Mouse (Mus musculus): Measurements from ENCODE around the gene Rcc1. TPM values are rescaled to one million over a fixed set of nuclear protein-coding genes. Genes with fewer than 3 reads are reported as not detected.

Rcc1 gene
- polyA plus RNA-seq (2015; fragmentation: Nextera tagmentation; extraction: Ambion mirVana) = 53.3 and 55.1 TPM in 2 replicates

DNA sequence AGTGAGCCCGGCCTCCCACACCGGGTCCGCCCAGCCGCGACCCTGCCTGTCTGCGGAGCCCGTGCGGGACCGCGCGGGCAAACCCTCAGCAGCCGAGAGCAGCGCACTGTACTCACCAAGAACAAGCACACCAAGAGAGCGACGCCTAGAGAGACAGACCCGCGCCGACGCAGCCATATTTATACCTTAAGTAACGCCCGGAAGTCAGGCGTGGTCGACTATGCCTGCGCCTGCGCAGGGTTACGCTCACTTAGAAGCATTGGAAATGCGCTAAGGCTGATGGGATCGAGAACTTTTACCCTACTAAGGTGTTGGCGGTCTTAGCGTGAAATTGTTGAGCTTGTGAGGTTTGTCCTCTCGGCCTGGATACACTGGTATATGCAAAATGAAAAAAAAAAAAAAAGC is at the start of gene Rcc1:
Rcc1 (minus strand) TSS at position 125 of the 405 bp plus-strand sequence.
- Histone ChIP-seq H3K4me3 (peak within 1 kb of the TSS; percentile 92), H3K4me2 (replicated peaks) (peak within 1 kb of the TSS; percentile 94), H3K4me1 (peaks cover 18% of the 10 kb centered on the region), H3K27ac (replicated peaks) (peak within 1 kb of the TSS; percentile 92), H3K27me3 (no peaks in the 10 kb centered on the region), H3K9ac (replicated peaks) (peak within 1 kb of the TSS; percentile 94), H3K36me3 (peaks cover 13% of the 10 kb centered on the region; the same call in 1 of the 2 replicates), H3K9me3 (no peaks in the 10 kb centered on the region)
- peak; percentile 96 for ATAC-seq (replicated peaks)
- under 1% methylated on average over 31 of the region's 31 CpGs for WGBS

DNA sequence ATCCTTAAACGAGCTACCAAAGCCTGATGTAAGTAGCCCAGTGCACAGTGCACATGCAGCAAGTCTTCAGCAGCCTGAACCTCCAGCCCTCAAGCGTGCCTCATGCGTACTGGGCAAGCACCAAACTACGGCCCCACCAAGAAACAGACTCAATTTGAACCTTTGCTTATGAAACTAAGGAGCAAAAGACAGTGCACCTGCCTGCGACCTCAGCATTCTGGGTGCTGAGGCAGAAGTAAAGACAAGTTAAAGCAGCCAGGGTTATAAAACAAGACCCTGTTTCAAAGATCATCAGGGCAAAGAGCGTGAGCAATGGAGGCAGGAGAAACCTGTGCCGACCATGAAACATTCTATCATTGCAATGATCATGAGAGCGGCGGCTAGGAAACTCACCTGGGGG is 47.6 kb upstream of the Rcc1 start:
- Histone ChIP-seq H3K4me3 (no peak overlapping the region), H3K27ac (replicated peaks) (no peak overlapping the region), H3K27me3 (no peaks in the 10 kb centered on the region), H3K9me3 (no peaks in the 10 kb centered on the region), H3K36me3 (no peaks in the 10 kb centered on the region), H3K4me2 (replicated peaks) (no peak overlapping the region), H3K4me1 (peaks cover 14% of the 10 kb centered on the region), H3K9ac (replicated peaks) (no peak overlapping the region)
- WGBS = 92% methylated on average over 9 of the region's 9 CpGs
- ATAC-seq (replicated peaks) = no peak

DNA sequence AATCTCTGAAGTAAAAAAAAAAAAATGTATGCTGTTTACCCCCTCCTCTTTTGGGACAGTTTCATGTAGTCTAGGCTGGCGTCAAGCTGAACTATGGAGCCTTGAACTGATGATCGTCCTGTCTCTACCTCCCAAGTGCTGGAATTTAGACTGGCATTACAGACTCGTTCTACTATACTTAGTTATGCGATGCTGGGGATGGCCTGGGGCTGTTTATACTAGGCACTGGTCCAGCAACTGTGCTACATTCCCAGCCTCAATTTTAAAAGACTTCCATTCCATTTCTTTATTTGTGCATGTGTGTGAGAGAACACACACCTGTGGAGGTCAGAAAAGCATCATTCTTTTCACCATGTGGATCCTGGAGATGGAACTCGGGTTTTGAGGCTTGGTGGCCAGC is 45.5 kb upstream of the Rcc1 start:
- Histone ChIP-seq H3K9me3 (no peaks in the 10 kb centered on the region), H3K9ac (replicated peaks) (no peak overlapping the region), H3K36me3 (no peaks in the 10 kb centered on the region), H3K4me2 (replicated peaks) (no peak overlapping the region), H3K27me3 (no peaks in the 10 kb centered on the region), H3K4me1 (peaks cover 14% of the 10 kb centered on the region), H3K4me3 (no peak overlapping the region), H3K27ac (replicated peaks) (no peak overlapping the region)
- ATAC-seq (replicated peaks) = no peak
- 72% methylated on average over 5 of the region's 5 CpGs for WGBS

DNA sequence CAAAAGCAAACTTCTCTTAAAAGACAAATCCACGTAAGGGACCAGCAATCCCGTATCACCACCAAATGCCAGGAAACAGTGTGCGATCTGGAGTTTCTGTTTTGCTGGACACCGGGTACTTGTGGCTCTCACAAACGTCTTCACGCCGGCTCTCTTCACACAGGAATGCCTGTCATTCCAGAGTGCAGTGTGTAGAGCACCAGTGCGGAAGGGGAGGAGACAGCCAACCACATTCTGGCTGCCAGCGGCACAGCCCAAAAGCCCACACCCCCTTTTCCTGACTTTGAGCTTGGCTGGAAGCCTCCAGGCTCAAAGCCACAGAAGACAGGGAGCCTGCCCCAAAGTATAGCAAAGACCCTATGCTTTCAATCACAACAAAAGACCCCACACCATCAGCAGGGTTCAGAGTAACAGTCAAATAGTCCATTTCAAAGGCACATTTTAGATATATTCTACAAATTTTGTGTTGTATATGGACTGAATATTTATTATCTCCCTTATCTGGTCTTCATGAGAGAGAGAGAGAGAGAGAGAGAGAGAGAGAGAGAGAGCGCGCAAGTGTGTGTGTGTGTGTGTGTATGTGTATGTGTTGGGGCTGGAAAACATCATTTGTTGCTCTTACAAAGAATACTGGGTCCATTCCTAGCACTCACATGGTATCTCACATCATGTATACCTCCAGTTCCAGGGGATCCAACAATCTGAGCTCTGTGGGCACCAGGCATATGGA is 44.8 kb upstream of the Rcc1 start:
- no peaks in the 10 kb centered on the region for H3K27me3 ChIP-seq
- no peak overlapping the region; the same call in 1 of the 2 replicates for H3K4me3 ChIP-seq
- no peak overlapping the region for H3K27ac ChIP-seq (replicated peaks)
- peaks cover 14% of the 10 kb centered on the region for H3K4me1 ChIP-seq
- no peaks in the 10 kb centered on the region for H3K9me3 ChIP-seq
- H3K9ac ChIP-seq (replicated peaks) = no peak overlapping the region
- WGBS = 46% methylated on average over 11 of the region's 11 CpGs
- ATAC-seq (replicated peaks) = no peak
- peak overlapping the region; percentile 19; the same call in 1 of the 2 replicates for H3K4me2 ChIP-seq (replicated peaks)
- H3K36me3 ChIP-seq = no peaks in the 10 kb centered on the region

DNA sequence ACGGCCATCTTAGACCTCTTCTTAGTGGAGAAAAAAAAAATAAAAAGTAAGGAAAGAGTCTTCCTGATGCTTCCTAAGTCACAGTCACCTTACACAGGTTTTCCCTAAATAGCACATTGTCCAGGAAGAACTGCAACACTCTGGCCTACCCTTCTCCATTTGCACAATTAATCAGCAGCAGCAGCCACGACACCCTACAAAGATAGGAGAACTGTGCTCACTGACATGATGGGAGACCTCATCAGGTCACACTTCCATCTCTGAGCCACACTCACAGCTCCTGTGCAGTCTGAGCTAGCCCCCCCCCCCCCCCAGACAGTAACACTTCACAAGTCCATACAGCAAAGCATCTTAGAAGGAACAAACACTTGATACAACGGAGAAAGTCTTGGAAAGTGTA is 43.7 kb upstream of the Rcc1 start:
- 91% methylated on average over 3 of the region's 3 CpGs for WGBS
- H3K27ac ChIP-seq (replicated peaks) = no peak overlapping the region
- H3K4me1 ChIP-seq = peaks cover 14% of the 10 kb centered on the region
- no peaks in the 10 kb centered on the region for H3K9me3 ChIP-seq
- H3K36me3 ChIP-seq = no peaks in the 10 kb centered on the region
- H3K4me3 ChIP-seq = no peak overlapping the region
- no peak overlapping the region for H3K9ac ChIP-seq (replicated peaks)
- no peaks in the 10 kb centered on the region for H3K27me3 ChIP-seq
- ATAC-seq (replicated peaks) = no peak
- H3K4me2 ChIP-seq (replicated peaks) = no peak overlapping the region

DNA sequence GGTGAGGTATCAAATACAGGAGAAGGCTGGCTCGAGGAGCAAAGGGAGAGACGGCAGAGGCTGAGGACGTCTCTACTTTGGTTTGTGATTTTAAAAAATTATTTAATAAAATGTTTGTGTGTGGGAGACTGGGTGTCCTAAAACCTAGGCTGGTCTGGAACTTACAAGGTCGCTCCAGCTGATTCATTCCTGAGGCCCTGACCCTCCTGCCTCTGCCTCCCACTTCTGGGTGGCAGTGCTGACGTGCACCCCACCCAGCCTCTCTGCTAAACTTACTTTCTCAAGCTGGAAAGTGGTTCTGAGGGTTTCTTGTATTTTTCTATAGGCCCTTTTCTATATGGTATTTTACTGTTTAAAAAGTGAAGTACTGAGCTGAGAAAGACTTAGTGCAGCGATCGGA is 42.8 kb upstream of the Rcc1 start:
- Histone ChIP-seq H3K27me3 (no peaks in the 10 kb centered on the region), H3K36me3 (no peaks in the 10 kb centered on the region), H3K9ac (replicated peaks) (no peak overlapping the region), H3K4me3 (no peak overlapping the region), H3K4me2 (replicated peaks) (no peak overlapping the region), H3K4me1 (peaks cover 14% of the 10 kb centered on the region), H3K9me3 (no peaks in the 10 kb centered on the region), H3K27ac (replicated peaks) (no peak overlapping the region)
- 96% methylated on average over 7 of the region's 7 CpGs for WGBS
- no peak for ATAC-seq (replicated peaks)

DNA sequence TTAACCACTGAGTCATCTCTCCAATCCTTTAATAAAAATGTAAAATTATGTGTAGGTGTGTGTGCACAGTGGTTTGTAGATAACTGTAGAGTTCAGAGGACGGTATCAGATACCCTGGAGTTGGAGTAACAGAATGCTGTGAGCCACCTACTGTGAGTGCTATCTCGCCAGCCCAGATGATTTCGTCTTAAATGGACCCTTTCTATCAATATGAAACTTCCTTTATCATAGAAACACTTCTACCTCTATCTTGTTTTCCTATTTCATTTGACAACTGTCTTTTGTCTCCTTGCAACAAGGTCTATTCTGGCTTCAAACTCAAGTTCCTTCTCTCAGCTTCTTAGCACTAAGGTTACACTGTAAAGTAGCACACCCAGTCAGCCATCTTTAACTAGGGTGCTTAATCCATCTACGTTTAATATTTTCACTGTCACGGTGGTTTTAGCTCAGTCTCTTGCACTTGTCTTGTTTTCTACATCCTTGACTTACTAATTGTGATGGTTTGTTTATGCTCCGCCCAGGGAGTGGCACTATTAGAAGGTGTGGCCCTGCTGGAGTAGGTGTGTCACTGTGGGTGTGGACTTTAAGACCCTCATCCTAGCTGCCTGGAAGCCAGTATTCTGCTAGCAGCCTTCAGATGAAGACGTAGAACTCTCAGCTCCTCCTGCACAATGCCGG is 37.8 kb upstream of the Rcc1 start:
- no peaks in the 10 kb centered on the region for H3K27me3 ChIP-seq
- no peak overlapping the region for H3K4me2 ChIP-seq (replicated peaks)
- ATAC-seq (replicated peaks) = no peak
- WGBS = 91% methylated on average over 8 of the region's 8 CpGs
- H3K36me3 ChIP-seq = no peaks in the 10 kb centered on the region
- H3K4me3 ChIP-seq = no peak overlapping the region
- no peaks in the 10 kb centered on the region for H3K4me1 ChIP-seq
- H3K9ac ChIP-seq (replicated peaks) = no peak overlapping the region
- no peak overlapping the region for H3K27ac ChIP-seq (replicated peaks)
- H3K9me3 ChIP-seq = no peaks in the 10 kb centered on the region

DNA sequence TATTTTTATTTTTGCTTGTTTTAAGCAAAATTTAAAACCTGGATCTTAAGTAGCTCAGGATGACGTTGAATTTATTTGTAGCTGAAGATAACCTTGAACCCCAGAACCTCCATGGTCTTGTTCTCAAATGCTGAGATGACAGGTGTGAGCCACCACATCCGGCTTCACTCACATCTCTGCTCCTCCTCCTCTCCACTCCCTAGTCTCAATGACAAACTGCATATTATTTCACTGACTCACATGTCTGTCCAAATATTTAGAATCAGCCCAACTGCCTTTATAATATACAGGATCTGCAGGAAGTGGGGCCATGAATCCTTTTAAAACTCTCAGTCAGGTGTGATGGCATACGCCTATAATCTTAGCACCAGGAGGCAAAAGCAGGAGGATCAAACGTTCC is 35.9 kb upstream of the Rcc1 start:
- 88% methylated on average over 4 of the region's 4 CpGs for WGBS
- H3K27me3 ChIP-seq = no peaks in the 10 kb centered on the region

DNA sequence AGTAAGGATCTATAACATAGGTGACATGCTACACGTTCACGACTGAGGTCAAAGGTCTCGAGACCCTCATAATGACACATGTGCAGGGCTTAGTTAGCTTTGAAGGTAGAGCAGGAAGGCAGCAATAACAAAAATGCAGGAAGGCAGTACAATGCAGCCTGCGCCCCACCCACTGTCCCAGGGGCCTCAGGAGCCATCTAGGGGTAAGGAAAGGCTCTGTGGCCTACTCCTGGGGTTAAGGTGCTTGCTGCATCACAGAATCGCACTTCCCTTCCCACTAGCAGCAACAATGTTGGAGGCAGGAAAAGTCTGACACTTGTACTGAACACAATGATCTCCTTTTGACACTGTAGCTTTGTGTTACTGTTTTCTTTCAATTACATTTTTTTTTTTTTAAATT is 34.2 kb upstream of the Rcc1 start:
- Histone ChIP-seq H3K27me3 (no peaks in the 10 kb centered on the region), H3K36me3 (0 out of 2 replicates have a peak, but pooled peaks cover 6% of the 10 kb centered on the region), H3K4me1 (no peaks in the 10 kb centered on the region), H3K4me2 (replicated peaks) (no peak overlapping the region), H3K9me3 (no peaks in the 10 kb centered on the region), H3K9ac (replicated peaks) (no peak overlapping the region), H3K27ac (replicated peaks) (no peak overlapping the region), H3K4me3 (no peak overlapping the region)
- no peak for ATAC-seq (replicated peaks)
- WGBS = 86% methylated on average over 5 of the region's 5 CpGs

More for the DNA sequence above, 35.9 kb upstream of the Rcc1 start:
- Histone ChIP-seq H3K36me3 (0 out of 2 replicates have a peak, but pooled peaks cover 6% of the 10 kb centered on the region), H3K4me1 (no peaks in the 10 kb centered on the region), H3K9me3 (no peaks in the 10 kb centered on the region), H3K4me3 (no peak overlapping the region), H3K4me2 (replicated peaks) (no peak overlapping the region), H3K27ac (replicated peaks) (no peak overlapping the region), H3K9ac (replicated peaks) (no peak overlapping the region)
- ATAC-seq (replicated peaks) = no peak

DNA sequence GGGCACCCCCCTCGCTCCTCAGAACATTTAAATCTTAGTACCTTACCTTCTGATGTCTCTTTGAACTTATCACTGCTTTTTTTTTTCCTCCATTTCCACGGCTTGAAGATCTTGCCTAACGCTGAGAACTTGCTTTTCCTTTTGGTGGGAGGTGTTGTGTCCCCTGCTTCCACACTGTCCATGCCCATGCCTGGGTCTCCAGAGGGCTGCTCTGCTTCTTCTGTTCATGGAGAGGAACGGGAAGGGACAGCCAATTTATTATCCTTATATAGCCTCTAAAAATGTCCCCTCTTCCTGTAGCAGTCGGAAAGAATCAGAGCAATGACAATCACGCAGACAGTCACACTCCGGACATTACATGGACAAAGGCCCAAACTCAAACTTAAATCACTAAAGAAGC is 33.4 kb upstream of the Rcc1 start:
- no peaks in the 10 kb centered on the region for H3K4me1 ChIP-seq
- no peak for ATAC-seq (replicated peaks)

DNA sequence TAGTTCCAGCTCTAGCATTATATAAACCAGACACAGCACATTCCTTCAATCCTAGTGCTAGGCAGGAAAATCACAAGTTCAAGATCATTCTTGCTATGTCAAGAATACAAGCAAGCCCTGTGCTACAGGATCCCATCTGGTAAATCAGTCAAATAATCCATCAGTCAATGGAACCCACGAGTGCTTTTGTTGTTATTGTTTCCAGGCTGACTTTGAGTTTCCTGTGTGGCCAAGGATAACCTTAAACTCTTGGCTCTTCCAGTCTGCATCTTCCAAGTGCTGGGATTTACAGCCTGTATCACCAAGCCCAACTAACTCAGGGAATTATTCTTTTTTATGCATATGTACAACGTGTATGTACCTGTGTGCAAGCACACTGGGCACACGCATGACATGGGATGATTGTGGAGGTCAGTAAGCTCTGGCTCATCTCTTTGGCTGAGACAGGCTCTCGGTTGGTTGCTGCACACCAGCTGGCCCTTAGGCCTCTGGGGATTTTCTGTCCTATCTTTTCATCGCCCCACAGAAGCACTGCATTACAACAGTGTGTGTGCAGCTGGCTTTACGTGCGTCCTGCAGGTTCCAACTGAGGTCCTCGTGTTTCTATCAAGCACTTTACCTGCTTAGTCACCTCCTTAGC is 32.5 kb upstream of the Rcc1 start:
- WGBS = 90% methylated on average over 8 of the region's 8 CpGs
- no peak overlapping the region for H3K27ac ChIP-seq (replicated peaks)
- no peak for ATAC-seq (replicated peaks)

More for the DNA sequence above, 33.4 kb upstream of the Rcc1 start:
- Histone ChIP-seq H3K27ac (replicated peaks) (no peak overlapping the region), H3K27me3 (no peaks in the 10 kb centered on the region), H3K9ac (replicated peaks) (no peak overlapping the region), H3K4me3 (no peak overlapping the region), H3K36me3 (0 out of 2 replicates have a peak, but pooled peaks cover 6% of the 10 kb centered on the region), H3K9me3 (no peaks in the 10 kb centered on the region), H3K4me2 (replicated peaks) (no peak overlapping the region)
- WGBS = 91% methylated on average over 7 of the region's 7 CpGs

DNA sequence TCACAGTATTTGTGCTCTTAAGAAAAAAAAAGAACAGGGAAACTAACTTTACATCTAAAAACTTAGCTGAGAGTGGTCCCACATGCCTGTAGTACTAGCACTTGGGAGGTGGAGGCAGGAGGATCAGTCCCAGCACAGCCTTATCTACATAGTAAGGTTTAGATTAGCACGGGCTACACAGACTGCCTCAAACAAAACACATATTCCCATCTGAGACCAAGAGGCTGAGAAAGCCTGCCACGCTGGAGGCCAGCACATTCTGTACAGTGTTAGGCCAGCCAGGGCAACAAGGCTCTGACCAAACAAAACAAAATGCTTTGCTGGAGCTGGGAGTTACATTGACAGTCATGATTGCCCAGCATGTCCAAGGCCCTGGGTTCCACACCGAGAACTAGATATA is 30.1 kb upstream of the Rcc1 start:
- Histone ChIP-seq H3K4me1 (no peaks in the 10 kb centered on the region), H3K9me3 (no peaks in the 10 kb centered on the region), H3K27me3 (no peaks in the 10 kb centered on the region), H3K36me3 (0 out of 2 replicates have a peak, but pooled peaks cover 6% of the 10 kb centered on the region), H3K27ac (replicated peaks) (no peak overlapping the region), H3K4me3 (no peak overlapping the region), H3K9ac (replicated peaks) (no peak overlapping the region), H3K4me2 (replicated peaks) (no peak overlapping the region)
- WGBS = 91% methylated on average over 3 of the region's 3 CpGs
- ATAC-seq (replicated peaks) = no peak

More for the DNA sequence above, 32.5 kb upstream of the Rcc1 start:
- Histone ChIP-seq H3K4me1 (no peaks in the 10 kb centered on the region), H3K4me3 (no peak overlapping the region), H3K27me3 (no peaks in the 10 kb centered on the region), H3K9me3 (no peaks in the 10 kb centered on the region), H3K4me2 (replicated peaks) (no peak overlapping the region), H3K9ac (replicated peaks) (no peak overlapping the region), H3K36me3 (0 out of 2 replicates have a peak, but pooled peaks cover 6% of the 10 kb centered on the region)

All from forebrain, embryonic 15.5 days (tissue).